Mouse (Mus musculus) C2C12 (cell line): Measurements from ENCODE around the gene Mndal.
"Not testable (repeated sequence)": the region's sequence is repeated elsewhere in the genome, so short reads cannot be mapped to it uniquely, and the experiment has no call there.

Experiments used
- CTCF ChIP-seq: IDR thresholded peaks from one replicate; pipeline ENCODE4 v1.5.1; 2011; ENCODE audit not compliant: control insufficient read depth, insufficient read depth, insufficient read length
- USF1 ChIP-seq: IDR thresholded peaks from one replicate; pipeline ENCODE4 v1.6.1; 2011; ENCODE audit warnings: low read depth, mild to moderate bottlenecking, control low read depth, moderate library complexity

DNA sequence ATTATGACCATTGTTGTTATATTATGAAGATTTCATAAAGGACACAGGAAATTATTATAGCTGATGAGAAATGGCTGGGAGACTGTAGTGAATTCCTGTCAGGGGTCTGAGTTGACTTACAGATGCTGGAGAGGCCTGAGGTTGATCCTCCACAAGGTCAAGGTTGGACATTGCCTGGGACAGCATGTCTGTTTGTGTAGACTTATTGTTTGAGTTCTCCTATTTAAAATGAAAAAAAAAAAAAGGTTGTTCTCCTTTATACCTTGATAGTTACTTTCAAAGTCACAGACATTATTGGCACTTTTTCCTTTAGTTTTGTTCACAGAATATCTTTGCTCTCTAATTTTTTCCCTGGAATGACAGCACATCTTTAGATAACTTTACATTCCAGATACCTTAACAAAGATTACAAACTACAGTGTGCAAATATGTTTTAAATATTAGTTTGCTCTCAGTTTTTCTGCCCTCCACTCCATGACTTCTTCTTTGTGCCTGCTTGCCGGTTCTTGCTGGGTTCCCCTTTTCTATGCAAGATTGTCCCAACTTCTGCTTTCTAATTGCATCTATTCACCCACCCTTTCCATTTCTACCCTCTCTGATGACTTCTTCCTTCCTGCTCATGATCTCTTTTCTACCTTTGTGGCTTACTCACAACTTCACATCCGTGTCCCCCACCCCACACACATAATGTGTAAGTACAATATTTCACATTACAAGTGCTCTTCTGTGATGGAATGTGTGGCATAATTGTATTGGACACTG lies 55.1 kb downstream of the Mndal start:
- TF ChIP-seq CTCF, USF1: not testable (repeated sequence)
